Mouse (Mus musculus) kidney, adult 9 months (tissue): Measurements from ENCODE around the gene Skint5.

Experiments
- DNase-seq: peaks from one replicate; pipeline ENCODE4 v3.0.0; 2022

Gene Skint5

GRCm38 (mm10) chr4:113999403-113999802 is at the start of gene Skint5:
Skint5 (minus strand) TSS chr4:113999503.
- DNase-seq, result no peak

GRCm38 (mm10) chr4:113957343-113957742 is 42.0 kb downstream of the Skint5 start:
- DNase-seq, result no peak

GRCm38 (mm10) chr4:113764182-113764581 is 235.1 kb downstream of the Skint5 start:
- no peak for DNase-seq

- no peak for DNase-seq
Observed at GRCm38 (mm10) chr4:113763684-113764083, 235.6 kb downstream of the Skint5 start.

- peak; percentile 1 for DNase-seq
Observed at GRCm38 (mm10) chr4:113448230-113448629, 551.1 kb downstream of the Skint5 start.
